Mouse (Mus musculus) skeletal muscle tissue, adult 2 months (tissue): Measurements from ENCODE around the gene Sucla2.
"Not testable (repeated sequence)": the region's sequence is repeated elsewhere in the genome, so short reads cannot be mapped to it uniquely, and the experiment has no call there.

Source experiments
- DNase-seq: peaks from one replicate; pipeline ENCODE4 v3.0.0-alpha.2; 2012; ENCODE audit warnings: low read depth, low spot score

Gene Sucla2

DNA sequence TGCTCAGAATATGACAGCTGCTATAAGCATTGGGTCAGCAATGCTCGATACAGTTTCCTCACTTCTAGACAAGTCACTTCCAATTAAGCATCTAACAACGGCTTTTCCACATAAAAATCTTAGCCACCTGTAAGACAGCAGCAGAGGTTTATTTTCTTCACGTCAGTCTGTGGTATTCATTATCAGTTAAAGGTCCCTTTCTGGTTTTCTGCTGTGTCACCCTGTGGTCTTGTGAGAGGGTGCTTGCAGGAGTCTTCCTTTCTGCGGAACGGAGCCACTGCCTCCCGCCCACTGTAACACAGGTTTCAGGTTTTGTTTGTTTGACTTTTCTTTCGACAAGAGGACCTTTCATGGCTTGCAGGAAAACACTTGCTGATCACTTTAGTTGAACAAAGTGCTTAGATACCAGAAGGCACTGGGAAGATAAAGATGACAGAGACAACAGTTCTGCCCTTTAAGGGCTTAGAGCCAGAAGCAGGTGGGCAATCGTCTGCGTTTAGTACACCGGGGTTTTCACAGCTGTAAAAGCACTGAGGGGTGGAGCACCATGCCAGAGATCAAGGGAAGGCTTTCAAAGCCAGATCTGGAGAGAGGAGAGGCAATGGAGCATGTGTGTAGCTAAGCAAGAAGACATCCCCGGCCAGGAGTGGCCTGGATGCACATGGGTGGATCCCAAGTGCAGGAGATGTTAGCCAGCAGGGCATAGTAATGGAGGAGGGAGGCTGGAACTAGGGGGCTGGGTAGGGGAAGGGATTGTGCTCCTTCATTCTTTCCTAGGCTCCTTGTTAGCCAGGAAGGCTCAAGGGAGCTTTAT is 83.8 kb downstream of the Sucla2 start:
- DNase-seq = no peak

DNA sequence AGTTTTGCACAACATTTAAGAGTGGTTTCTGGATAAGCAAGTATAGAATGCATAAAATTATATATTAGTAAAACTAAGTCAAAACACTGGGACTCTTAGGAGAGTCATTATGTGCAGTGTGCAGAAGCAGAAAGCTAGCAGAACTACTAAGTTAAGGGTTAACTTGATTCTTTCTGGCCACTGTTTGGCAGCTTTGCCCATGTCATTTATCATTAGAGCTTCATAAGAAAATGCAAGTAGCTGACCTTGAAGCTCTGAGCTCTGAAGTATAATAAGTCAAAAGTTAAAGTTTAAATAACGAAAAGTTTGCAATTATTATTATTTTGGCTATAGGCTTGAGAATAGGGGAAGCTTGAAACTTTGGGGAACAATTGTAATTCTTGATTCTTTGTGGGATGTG is 89.8 kb downstream of the Sucla2 start:
- DNase-seq = not testable (repeated sequence)

DNA sequence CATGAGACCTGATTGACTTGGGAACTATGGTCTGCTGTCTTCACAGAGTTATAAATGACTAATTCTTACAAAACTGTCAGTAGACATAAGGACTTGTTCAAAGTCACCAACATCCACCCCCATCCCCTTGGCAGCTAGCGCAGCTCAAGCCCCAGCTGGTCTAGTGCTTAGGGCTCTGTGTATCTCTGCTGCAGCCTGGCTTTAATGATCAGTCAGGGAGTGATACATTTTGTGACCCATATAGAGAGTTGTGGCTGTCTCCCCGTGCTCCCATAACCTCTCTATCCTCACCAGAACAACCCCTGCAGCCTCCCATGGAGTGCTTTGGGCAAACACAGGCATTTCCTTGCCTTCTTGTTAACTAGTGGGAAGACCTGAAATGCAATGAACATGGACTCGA is 95.8 kb downstream of the Sucla2 start:
- DNase-seq = no peak

DNA sequence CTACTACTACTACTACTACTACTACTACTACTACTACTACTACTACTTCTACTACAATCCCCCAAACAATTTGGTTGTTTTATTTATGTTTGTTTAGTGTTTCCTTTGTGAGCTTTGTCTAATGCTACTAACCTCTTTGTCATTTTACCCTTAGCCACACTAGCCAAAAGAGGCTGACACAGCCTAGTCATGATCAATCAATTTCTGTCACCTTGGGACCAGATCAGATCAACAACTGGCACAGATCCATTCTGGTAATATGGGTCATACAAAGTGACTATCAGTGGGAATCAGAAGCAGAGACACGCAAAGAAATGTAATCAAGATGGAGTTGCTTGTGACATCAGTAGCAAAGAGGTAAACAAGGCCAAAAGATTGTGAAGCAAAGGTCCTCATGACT is 97.9 kb downstream of the Sucla2 start:
- no peak for DNase-seq

DNA sequence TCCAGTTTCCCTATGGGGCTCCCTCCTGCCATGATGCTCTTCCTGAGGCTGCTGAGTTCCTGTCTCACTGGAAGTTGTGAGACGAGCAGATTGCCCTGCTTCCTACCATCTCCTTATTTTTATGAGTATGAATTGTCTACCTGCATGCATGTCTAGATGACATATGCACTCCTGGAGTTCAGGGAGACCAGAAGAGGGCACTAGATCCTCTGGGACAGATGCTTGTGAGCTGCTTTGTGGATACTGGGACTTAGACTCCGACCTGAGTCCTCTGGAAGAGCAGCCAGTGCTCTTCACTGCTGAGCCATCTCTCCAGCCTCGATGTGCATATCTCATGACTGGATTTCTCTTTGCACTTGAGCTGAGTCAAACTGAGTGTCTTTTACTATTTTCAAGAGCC is 100.3 kb downstream of the Sucla2 start:
- DNase-seq = no peak

DNA sequence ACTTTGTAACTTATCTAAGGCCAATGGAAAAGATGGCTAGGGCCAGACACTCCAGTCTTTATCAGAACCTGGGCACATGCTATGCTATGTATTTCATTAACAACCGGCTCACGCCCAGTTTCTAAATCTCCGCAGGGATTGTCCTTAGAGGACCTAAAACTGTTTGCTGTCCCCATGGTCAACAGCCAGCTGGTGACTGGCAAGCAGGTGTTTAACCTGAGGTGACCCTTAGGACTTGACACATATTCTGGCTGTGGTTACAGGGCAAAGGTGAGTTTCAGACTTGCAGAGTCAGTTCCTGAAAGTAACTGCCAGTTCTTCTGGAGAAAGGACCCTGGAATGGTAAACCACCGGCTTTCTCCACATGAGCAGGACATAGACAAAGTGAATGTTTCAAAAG is 106.4 kb downstream of the Sucla2 start:
- DNase-seq = peak; percentile 83

DNA sequence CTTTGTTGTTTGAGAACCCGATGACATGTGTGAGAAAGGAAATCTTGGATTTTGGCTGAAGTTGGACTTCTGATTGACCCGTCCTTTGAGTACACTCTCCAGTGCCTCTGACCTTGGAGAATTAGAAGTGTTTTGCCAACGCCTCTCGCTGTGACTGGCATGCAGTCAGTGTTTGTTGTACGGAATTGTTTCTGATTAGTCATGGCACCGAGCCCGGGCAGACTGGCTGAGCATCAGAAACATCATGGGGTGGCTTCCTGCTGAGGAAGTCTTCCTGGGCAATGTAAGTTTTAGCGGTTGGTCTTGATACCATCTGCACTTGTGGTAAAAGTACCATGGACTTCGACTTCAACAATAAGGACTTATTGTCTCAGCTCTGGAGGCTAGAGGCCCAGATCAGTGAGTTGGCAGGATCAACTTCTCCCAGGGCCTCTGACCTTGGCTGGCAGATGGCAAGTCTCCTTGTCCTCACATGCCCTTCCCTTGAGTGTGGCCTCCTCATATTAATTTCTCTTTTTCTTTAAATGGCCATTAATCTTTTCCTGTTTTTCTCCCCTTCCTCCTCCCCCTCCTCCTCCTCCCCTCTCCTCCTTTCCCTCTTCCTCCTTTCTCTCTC is 107.6 kb downstream of the Sucla2 start:
- DNase-seq = no peak

DNA sequence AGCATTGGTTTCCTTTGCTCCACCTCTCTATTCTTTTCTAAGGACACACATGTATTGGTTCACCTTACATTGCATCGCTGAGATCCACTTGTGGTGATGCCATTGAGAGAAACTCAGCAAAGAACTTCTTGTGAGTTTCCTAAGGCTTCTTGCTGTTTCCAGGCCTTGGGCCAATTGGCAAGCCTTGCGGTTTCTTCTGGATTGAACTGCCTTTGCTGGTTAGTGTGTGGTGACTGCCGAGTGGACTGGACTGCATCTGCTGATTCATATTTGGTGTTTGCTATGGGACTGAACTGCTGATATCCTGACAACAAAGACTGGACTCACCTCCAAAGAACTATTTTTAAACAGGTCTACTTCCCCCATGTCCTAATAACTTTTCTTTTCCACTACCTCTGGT is 109.2 kb downstream of the Sucla2 start:
- DNase-seq = no peak

DNA sequence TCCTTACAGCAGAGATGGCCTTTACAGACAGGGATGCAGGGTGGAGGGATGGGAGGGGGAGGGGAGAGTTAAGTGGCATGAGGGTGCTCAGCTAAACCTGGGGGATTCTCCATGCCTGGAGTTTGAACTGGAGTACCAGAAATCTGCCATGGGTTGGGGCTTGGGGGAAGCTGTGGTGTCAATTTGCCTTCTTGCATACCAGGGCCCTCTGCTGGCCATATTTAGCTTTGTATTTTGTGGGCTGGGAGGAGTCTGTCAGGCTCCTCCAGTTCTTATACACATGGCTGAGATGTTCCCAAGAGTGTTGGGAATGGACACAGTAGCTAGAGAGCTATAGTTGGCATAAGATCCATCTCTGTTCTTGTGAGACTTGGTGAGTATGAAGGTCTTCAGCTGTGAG is 112.3 kb downstream of the Sucla2 start:
- DNase-seq = no peak
